Mouse (Mus musculus): Measurements from ENCODE around the gene Dusp27. TPM values are rescaled to one million over a fixed set of nuclear protein-coding genes. Genes with fewer than 3 reads are reported as not detected.
"Not testable (repeated sequence)": the region's sequence is repeated elsewhere in the genome, so short reads cannot be mapped to it uniquely, and the experiment has no call there.

Dusp27 gene
- polyA plus RNA-seq, 1 experiment from 2014 or later = 0.31 TPM

GRCm38 (mm10) chr1:166157712-166158111 lies 30.0 kb upstream of the Dusp27 start:
- Histone ChIP-seq H3K27me3 (replicated peaks) (peaks cover 63% of the 10 kb centered on the region), H3K4me2 (no peak overlapping the region), H3K9ac (no peak overlapping the region), H3K36me3 (no peaks in the 10 kb centered on the region), H3K4me1 (peaks cover 8% of the 10 kb centered on the region; the same call in 1 of the 2 replicates), H3K27ac (no peak overlapping the region), H3K4me3 (no peak overlapping the region), H3K9me3 (replicated peaks) (no peaks in the 10 kb centered on the region)
- ATAC-seq = no peak
- 65% methylated on average over 12 of the region's 12 CpGs for WGBS (ENCODE audit: insufficient replicate concordance)

DNA sequence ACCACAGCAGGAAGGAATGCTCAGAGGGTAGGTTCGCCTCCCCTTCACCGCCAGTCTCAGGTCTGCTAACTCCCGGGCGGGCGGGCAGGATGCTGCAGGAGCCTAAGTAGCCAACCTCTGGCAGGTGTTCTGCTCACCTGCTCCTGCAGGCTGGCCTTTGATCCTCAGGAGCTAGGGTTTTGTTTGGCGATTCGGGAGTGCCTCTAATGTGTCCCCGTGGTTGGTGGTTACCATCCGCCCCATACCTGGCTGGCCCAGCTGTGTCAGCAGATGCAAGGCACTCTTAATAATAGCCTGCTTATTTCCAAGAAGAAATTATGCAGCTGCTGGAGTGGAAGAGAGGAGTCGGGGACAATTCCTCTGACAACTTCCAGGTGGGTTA lies 27.4 kb upstream of the Dusp27 start:
- no peak overlapping the region for H3K9ac ChIP-seq
- H3K36me3 ChIP-seq = no peaks in the 10 kb centered on the region
- no peak overlapping the region for H3K4me2 ChIP-seq
- no peaks in the 10 kb centered on the region for H3K9me3 ChIP-seq (replicated peaks)
- no peak overlapping the region for H3K4me3 ChIP-seq
- WGBS (ENCODE audit: insufficient replicate concordance) = 31% methylated on average over 10 of the region's 10 CpGs
- peaks cover 15% of the 10 kb centered on the region; the same call in 1 of the 2 replicates for H3K4me1 ChIP-seq
- ATAC-seq = no peak
- peaks cover 66% of the 10 kb centered on the region for H3K27me3 ChIP-seq (replicated peaks)
- H3K27ac ChIP-seq = no peak overlapping the region

GRCm38 (mm10) chr1:166154162-166155112 lies 26.7 kb upstream of the Dusp27 start:
- no peak overlapping the region for H3K4me3 ChIP-seq
- ATAC-seq = peak; percentile 58; the same call in 1 of the 2 replicates
- no peak overlapping the region for H3K9ac ChIP-seq
- no peaks in the 10 kb centered on the region for H3K36me3 ChIP-seq
- peaks cover 60% of the 10 kb centered on the region for H3K27me3 ChIP-seq (replicated peaks)
- H3K27ac ChIP-seq = no peak overlapping the region
- H3K9me3 ChIP-seq (replicated peaks) = no peaks in the 10 kb centered on the region
- peak overlapping the region; percentile 47 for H3K4me2 ChIP-seq
- H3K4me1 ChIP-seq = peaks cover 22% of the 10 kb centered on the region; the same call in 1 of the 2 replicates
- 8% methylated on average over 29 of the region's 29 CpGs for WGBS (ENCODE audit: insufficient replicate concordance)

DNA sequence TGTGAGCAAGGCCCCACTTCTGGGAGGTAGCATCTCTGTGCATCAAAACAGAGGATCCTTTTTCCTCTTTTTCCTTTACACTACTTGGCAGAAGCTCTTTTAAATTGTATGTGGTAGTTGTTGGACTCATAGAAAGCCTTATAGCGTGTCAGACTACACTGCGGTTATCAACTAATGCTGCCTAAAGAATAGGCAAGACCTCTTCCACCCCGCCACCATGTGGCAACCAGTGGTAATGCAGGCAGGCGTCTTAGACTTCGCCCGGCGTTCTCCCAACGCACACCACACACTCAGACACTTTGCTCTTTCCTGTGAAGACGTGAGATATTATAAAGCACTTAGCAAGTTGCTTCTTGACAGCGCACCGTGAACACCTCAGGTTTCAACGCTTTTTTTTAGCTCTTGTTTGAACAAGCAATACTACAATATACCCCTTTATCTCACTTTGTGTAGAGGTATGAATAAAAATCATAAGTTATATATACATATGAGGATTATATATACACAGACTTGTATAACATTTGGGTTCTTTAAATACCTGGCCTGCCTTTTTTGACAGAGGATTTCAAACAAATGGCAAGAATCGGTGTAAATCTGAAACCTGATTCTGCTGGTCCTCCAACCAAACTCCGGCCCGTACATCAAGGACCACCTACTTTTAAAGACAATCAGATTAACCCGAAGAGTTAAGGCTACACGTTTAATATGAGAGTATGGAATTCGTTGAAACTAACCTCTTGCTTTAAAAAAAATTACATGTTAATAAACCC lies 25.8 kb upstream of the Dusp27 start:
- ATAC-seq = no peak
- peak overlapping the region; percentile 47; the same call in 1 of the 2 replicates for H3K4me2 ChIP-seq
- no peak overlapping the region for H3K4me3 ChIP-seq
- H3K27ac ChIP-seq = no peak overlapping the region
- 12% methylated on average over 18 of the region's 18 CpGs for WGBS (ENCODE audit: insufficient replicate concordance)
- H3K27me3 ChIP-seq (replicated peaks) = peaks cover 51% of the 10 kb centered on the region
- H3K9ac ChIP-seq = no peak overlapping the region
- no peaks in the 10 kb centered on the region for H3K36me3 ChIP-seq
- no peaks in the 10 kb centered on the region for H3K9me3 ChIP-seq (replicated peaks)
- H3K4me1 ChIP-seq = peaks cover 29% of the 10 kb centered on the region

- peaks cover 37% of the 10 kb centered on the region for H3K27me3 ChIP-seq (replicated peaks)
- no peaks in the 10 kb centered on the region for H3K9me3 ChIP-seq (replicated peaks)
- H3K4me3 ChIP-seq = no peak overlapping the region
- H3K27ac ChIP-seq = no peak overlapping the region
- H3K4me1 ChIP-seq = peaks cover 44% of the 10 kb centered on the region
- 82% methylated on average over 10 of the region's 10 CpGs for WGBS (ENCODE audit: insufficient replicate concordance)
- no peak overlapping the region for H3K4me2 ChIP-seq
- ATAC-seq = no peak
- no peaks in the 10 kb centered on the region for H3K36me3 ChIP-seq
- H3K9ac ChIP-seq = no peak overlapping the region
These were observed 24.3 kb upstream of the Dusp27 start for GRCm38 (mm10) chr1:166152034-166152433.

DNA sequence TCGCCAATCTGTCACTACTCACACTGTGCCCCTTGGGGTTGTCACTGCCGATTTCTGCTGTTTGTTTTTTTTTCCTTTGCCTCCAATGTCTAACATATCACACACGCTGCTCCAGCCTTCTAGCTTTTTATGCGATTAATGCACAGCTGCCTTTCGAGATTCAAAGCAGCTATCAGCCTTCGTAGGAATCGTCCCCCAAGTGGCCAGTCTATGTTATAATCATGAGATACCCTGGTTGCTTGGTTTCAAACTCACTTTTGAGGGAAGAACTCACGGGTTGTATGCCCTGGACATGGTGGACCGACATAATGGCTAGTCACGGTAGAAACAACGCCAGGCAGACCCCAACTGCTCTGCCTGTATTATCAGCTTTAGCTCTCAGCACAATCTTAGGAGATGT lies 23.6 kb upstream of the Dusp27 start:
- H3K4me3 ChIP-seq = no peak overlapping the region
- no peaks in the 10 kb centered on the region for H3K9me3 ChIP-seq (replicated peaks)
- 66% methylated on average over 11 of the region's 11 CpGs for WGBS (ENCODE audit: insufficient replicate concordance)
- H3K9ac ChIP-seq = no peak overlapping the region
- H3K36me3 ChIP-seq = no peaks in the 10 kb centered on the region
- H3K4me1 ChIP-seq = peaks cover 44% of the 10 kb centered on the region
- ATAC-seq = no peak
- no peak overlapping the region for H3K4me2 ChIP-seq
- peaks cover 31% of the 10 kb centered on the region for H3K27me3 ChIP-seq (replicated peaks)
- no peak overlapping the region for H3K27ac ChIP-seq

GRCm38 (mm10) chr1:166150035-166150434 lies 22.3 kb upstream of the Dusp27 start:
- H3K4me1 ChIP-seq = peaks cover 44% of the 10 kb centered on the region
- ATAC-seq = peak; percentile 53

DNA sequence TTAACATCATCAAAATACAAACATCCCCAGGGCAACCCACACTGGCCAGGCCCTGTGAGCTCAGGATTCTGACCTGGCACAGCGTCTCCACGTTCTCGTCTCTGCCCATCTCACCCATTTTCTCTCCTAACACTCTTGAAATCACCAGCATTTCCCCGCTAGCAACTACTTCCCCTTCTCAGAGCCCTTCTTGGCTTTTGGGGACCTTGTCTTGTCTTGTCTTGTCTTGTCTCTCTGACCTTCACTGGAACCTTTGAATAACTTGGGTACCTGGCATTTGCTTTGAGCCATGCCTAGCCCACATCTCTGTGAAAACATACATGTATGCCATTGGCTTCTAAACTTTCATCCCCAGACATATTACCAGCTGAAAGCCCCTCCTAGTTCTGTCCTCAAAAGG lies 21.7 kb upstream of the Dusp27 start:
- Histone ChIP-seq H3K9me3 (replicated peaks) (no peaks in the 10 kb centered on the region), H3K9ac (no peak overlapping the region), H3K27me3 (replicated peaks) (peaks cover 17% of the 10 kb centered on the region)

More at GRCm38 (mm10) chr1:166150035-166150434, 22.3 kb upstream of the Dusp27 start:
- Histone ChIP-seq H3K27ac (no peak overlapping the region), H3K27me3 (replicated peaks) (peaks cover 23% of the 10 kb centered on the region), H3K9me3 (replicated peaks) (no peaks in the 10 kb centered on the region), H3K36me3 (no peaks in the 10 kb centered on the region), H3K4me2 (no peak overlapping the region), H3K9ac (no peak overlapping the region), H3K4me3 (no peak overlapping the region)
- WGBS (ENCODE audit: insufficient replicate concordance) = 26% methylated on average over 7 of the region's 7 CpGs

GRCm38 (mm10) chr1:166147657-166148056 lies 19.9 kb upstream of the Dusp27 start:
- peak overlapping the region; percentile 18; the same call in 1 of the 2 replicates for H3K4me2 ChIP-seq
- H3K4me3 ChIP-seq = no peak overlapping the region
- H3K36me3 ChIP-seq = no peaks in the 10 kb centered on the region
- no peaks in the 10 kb centered on the region for H3K9me3 ChIP-seq (replicated peaks)
- H3K4me1 ChIP-seq = peaks cover 36% of the 10 kb centered on the region
- 30% methylated on average over 3 of the region's 3 CpGs for WGBS (ENCODE audit: insufficient replicate concordance)
- peak; percentile 71; the same call in 1 of the 2 replicates for ATAC-seq
- no peak overlapping the region for H3K27ac ChIP-seq
- H3K27me3 ChIP-seq (replicated peaks) = 0 out of 2 replicates have a peak, but pooled peaks cover 12% of the 10 kb centered on the region
- H3K9ac ChIP-seq = no peak overlapping the region

More for the DNA sequence above, 21.7 kb upstream of the Dusp27 start:
- 60% methylated on average over 4 of the region's 4 CpGs for WGBS (ENCODE audit: insufficient replicate concordance)
- Histone ChIP-seq H3K4me3 (no peak overlapping the region), H3K36me3 (no peaks in the 10 kb centered on the region), H3K27ac (no peak overlapping the region), H3K4me1 (peaks cover 43% of the 10 kb centered on the region), H3K4me2 (no peak overlapping the region)
- ATAC-seq = no peak

GRCm38 (mm10) chr1:166146626-166147025 lies 18.9 kb upstream of the Dusp27 start:
- H3K4me1 ChIP-seq = peaks cover 36% of the 10 kb centered on the region
- no peaks in the 10 kb centered on the region for H3K9me3 ChIP-seq (replicated peaks)
- WGBS (ENCODE audit: insufficient replicate concordance) = 61% methylated on average over 11 of the region's 11 CpGs
- H3K9ac ChIP-seq = no peak overlapping the region
- no peak for ATAC-seq
- no peak overlapping the region for H3K27ac ChIP-seq
- 0 out of 2 replicates have a peak, but pooled peaks cover 11% of the 10 kb centered on the region for H3K27me3 ChIP-seq (replicated peaks)
- H3K4me3 ChIP-seq = no peak overlapping the region
- no peak overlapping the region for H3K4me2 ChIP-seq
- H3K36me3 ChIP-seq = no peaks in the 10 kb centered on the region

DNA sequence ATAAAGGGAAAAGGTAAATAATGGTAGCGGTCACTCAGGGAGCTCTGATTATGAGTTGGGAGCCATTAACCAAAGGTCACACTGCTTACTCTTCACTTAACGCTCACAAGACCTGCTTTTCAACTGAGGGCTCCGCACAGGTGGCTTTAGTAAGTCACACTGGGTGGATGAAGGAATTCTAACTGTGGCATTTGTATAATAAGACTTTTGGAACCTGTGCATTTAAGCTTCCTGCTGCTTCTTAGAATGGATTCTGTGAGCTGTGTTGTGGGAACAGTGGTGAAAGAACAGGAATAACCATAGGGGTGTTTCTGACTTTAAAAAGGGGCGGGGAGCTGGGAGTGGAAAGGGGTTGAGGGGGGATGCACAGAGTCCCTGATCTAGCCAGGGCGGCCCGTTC lies 14.6 kb upstream of the Dusp27 start:
- H3K9me3 ChIP-seq (replicated peaks) = no peaks in the 10 kb centered on the region
- no peak overlapping the region for H3K4me2 ChIP-seq
- ATAC-seq = no peak
- WGBS (ENCODE audit: insufficient replicate concordance) = 62% methylated on average over 6 of the region's 6 CpGs
- H3K4me3 ChIP-seq = no peak overlapping the region
- H3K9ac ChIP-seq = no peak overlapping the region
- H3K36me3 ChIP-seq = no peaks in the 10 kb centered on the region
- H3K4me1 ChIP-seq = peaks cover 11% of the 10 kb centered on the region
- 0 out of 2 replicates have a peak, but pooled peaks cover 5% of the 10 kb centered on the region for H3K27me3 ChIP-seq (replicated peaks)
- H3K27ac ChIP-seq = no peak overlapping the region

- WGBS (ENCODE audit: insufficient replicate concordance) = 70% methylated on average over 9 of the region's 9 CpGs
- H3K36me3 ChIP-seq; H3K9ac ChIP-seq; H3K4me3 ChIP-seq; H3K9me3 ChIP-seq (replicated peaks); ATAC-seq; H3K27ac ChIP-seq; H3K4me2 ChIP-seq; H3K27me3 ChIP-seq (replicated peaks): not testable (repeated sequence)
- H3K4me1 ChIP-seq = peaks cover 12% of the 10 kb centered on the region
These were observed 14.1 kb upstream of the Dusp27 start for GRCm38 (mm10) chr1:166141868-166142267.
